Mouse (Mus musculus) thymus, adult 2 months (tissue): ENCODE measurements at regions not wholly inside any gene's neighbourhood (a gene's known extent, or its start where the extent isn't known, plus 50 kb on each side); places are given as distances from the start of the nearest gene placed in this dataset.

Experiments
- CTCF ChIP-seq: fragments of 200-500 bp; IDR thresholded peaks from 2 replicates; pipeline ENCODE4 v1.5.1; 2012; ENCODE audit warnings: mild to moderate bottlenecking, control low read depth, low read length, moderate library complexity, borderline replicate concordance; ENCODE audit not compliant: control insufficient read depth, poor library complexity, insufficient read depth; ENCODE audit errors: extremely low read depth
- POLR2A ChIP-seq: fragments of 200-500 bp; IDR thresholded peaks from 2 replicates; pipeline ENCODE4 v1.6.1; 2012; ENCODE audit warnings: mild to moderate bottlenecking, low read length, control low read depth, moderate library complexity; ENCODE audit not compliant: control insufficient read depth, poor library complexity, insufficient read depth; ENCODE audit errors: extremely low read depth

DNA sequence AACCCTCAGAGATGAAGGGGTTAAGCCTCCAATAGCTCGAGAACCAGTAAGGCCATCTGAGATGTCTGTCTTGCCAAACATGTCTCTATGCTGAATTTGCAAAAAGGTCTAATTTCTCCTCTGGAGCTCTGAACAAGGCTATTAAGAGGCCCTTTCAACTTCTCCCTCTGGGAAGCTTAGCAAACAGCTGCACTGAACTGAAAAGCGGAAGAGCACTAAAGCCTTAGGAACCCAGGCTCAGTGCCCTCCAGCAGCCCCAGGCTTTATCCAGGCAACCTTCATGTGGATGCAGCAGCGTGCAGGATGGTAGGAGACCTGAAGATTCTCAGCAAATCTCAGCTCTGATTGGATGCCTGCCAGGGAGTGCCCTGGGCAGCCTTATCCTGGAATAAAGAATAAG, 850.1 kb downstream of the Tmem114 start:
- TF ChIP-seq CTCF (no peak), POLR2A (no peak)
